Mouse (Mus musculus) c-Kit-negative CD71-positive TER-119-positive erythroid progenitor cells, embryonic 14.5 days (primary cell): ENCODE measurements around the gene Ryr3.

Source experiments
- DNase-seq: peaks from one replicate; pipeline ENCODE4 v3.0.0-alpha.2; 2013; ENCODE audit warnings: low read depth, low spot score

Ryr3 gene

GRCm38 (mm10) chr2:112799351-112799994 lies 417.4 kb downstream of the Ryr3 start:
- no peak for DNase-seq

GRCm38 (mm10) chr2:112781631-112782030 lies 435.3 kb downstream of the Ryr3 start:
- DNase-seq: no peak

GRCm38 (mm10) chr2:112774762-112775161 lies 442.1 kb downstream of the Ryr3 start:
- peak; percentile 44 for DNase-seq

- no peak for DNase-seq
Observed at GRCm38 (mm10) chr2:112767665-112768064, 449.2 kb downstream of the Ryr3 start.

GRCm38 (mm10) chr2:112765046-112765445 lies 451.9 kb downstream of the Ryr3 start:
- DNase-seq: no peak

GRCm38 (mm10) chr2:112764274-112764673 lies 452.6 kb downstream of the Ryr3 start:
- no peak for DNase-seq

GRCm38 (mm10) chr2:112762006-112762405 lies 454.9 kb downstream of the Ryr3 start:
- no peak for DNase-seq

- DNase-seq: no peak
Observed at GRCm38 (mm10) chr2:112761196-112761913, 455.5 kb downstream of the Ryr3 start.

- DNase-seq: no peak
Observed at GRCm38 (mm10) chr2:112760692-112761091, 456.2 kb downstream of the Ryr3 start.

GRCm38 (mm10) chr2:112759678-112760077 lies 457.2 kb downstream of the Ryr3 start:
- DNase-seq: no peak

- DNase-seq: no peak
Observed at GRCm38 (mm10) chr2:112758732-112759131, 458.2 kb downstream of the Ryr3 start.

GRCm38 (mm10) chr2:112753316-112753715 lies 463.6 kb downstream of the Ryr3 start:
- no peak for DNase-seq

GRCm38 (mm10) chr2:112751416-112751815 lies 465.5 kb downstream of the Ryr3 start:
- no peak for DNase-seq

GRCm38 (mm10) chr2:112748532-112748931 lies 468.4 kb downstream of the Ryr3 start:
- no peak for DNase-seq

GRCm38 (mm10) chr2:112732942-112733341 lies 484.0 kb downstream of the Ryr3 start:
- DNase-seq: no peak

- DNase-seq: no peak
Observed at GRCm38 (mm10) chr2:112727842-112728241, 489.1 kb downstream of the Ryr3 start.

- no peak for DNase-seq
Observed at GRCm38 (mm10) chr2:112721217-112721616, 495.7 kb downstream of the Ryr3 start.

- no peak for DNase-seq
Observed at GRCm38 (mm10) chr2:112720715-112721114, 496.2 kb downstream of the Ryr3 start.

- DNase-seq: no peak
Observed at GRCm38 (mm10) chr2:112714648-112715047, 502.2 kb downstream of the Ryr3 start.

GRCm38 (mm10) chr2:112681817-112682216 lies 535.1 kb downstream of the Ryr3 start:
- DNase-seq: no peak

GRCm38 (mm10) chr2:112677246-112677645 lies 539.6 kb downstream of the Ryr3 start:
- DNase-seq: no peak

- no peak for DNase-seq
Observed at GRCm38 (mm10) chr2:112676721-112677120, 540.2 kb downstream of the Ryr3 start.

- DNase-seq: no peak
Observed at GRCm38 (mm10) chr2:112676175-112676574, 540.7 kb downstream of the Ryr3 start.
